Mouse (Mus musculus): ENCODE data around the gene Kpna7. TPM values are rescaled to one million over a fixed set of nuclear protein-coding genes. Genes with fewer than 3 reads are reported as not detected.

Gene Kpna7
- polyA plus RNA-seq, 1 experiment from 2014 or later, result not detected

Other genes starting within 250 kb of the Kpna7 start
- 25.4 and 28.2 TPM in 2 replicates for gene Smurf1, start 118.2 kb downstream of the Kpna7 start, polyA plus RNA-seq (2015; fragmentation: Nextera tagmentation; extraction: Ambion mirVana)
- not detected in 2 replicates for gene Gm4871, start 51.3 kb downstream of the Kpna7 start, polyA plus RNA-seq (2015; fragmentation: Nextera tagmentation; extraction: Ambion mirVana)
- gene 1700018F24Rik, start 41.0 kb downstream of the Kpna7 start, polyA plus RNA-seq (2015; fragmentation: Nextera tagmentation; extraction: Ambion mirVana), result not detected in 2 replicates
- 247 and 259 TPM in 2 replicates for gene Arpc1a, start 200 bp downstream of the Kpna7 start, polyA plus RNA-seq (2015; fragmentation: Nextera tagmentation; extraction: Ambion mirVana)
- gene Arpc1b, start 30.2 kb upstream of the Kpna7 start, polyA plus RNA-seq (2015; fragmentation: Nextera tagmentation; extraction: Ambion mirVana), result 62.2 and 63.7 TPM in 2 replicates
- gene Pdap1, start 56.2 kb upstream of the Kpna7 start, polyA plus RNA-seq (2015; fragmentation: Nextera tagmentation; extraction: Ambion mirVana), result 93.1 and 96.3 TPM in 2 replicates
- 190 and 196 TPM in 2 replicates for gene Bud31, start 56.3 kb upstream of the Kpna7 start, polyA plus RNA-seq (2015; fragmentation: Nextera tagmentation; extraction: Ambion mirVana)
- gene Ptcd1, start 83.1 kb upstream of the Kpna7 start, polyA plus RNA-seq (2015; fragmentation: Nextera tagmentation; extraction: Ambion mirVana), result 24.7 and 25.8 TPM in 2 replicates
- gene Cpsf4, start 83.2 kb upstream of the Kpna7 start, polyA plus RNA-seq (2015; fragmentation: Nextera tagmentation; extraction: Ambion mirVana), result 59.0 TPM in 2 replicates
- gene Atp5j2, start 108.0 kb upstream of the Kpna7 start, polyA plus RNA-seq (2015; fragmentation: Nextera tagmentation; extraction: Ambion mirVana), result 514 and 561 TPM in 2 replicates
- gene Zkscan14, start 117.8 kb upstream of the Kpna7 start, polyA plus RNA-seq (2015; fragmentation: Nextera tagmentation; extraction: Ambion mirVana), result 15.5 and 17.5 TPM in 2 replicates
- gene Zkscan5, start 120.5 kb upstream of the Kpna7 start, polyA plus RNA-seq (2015; fragmentation: Nextera tagmentation; extraction: Ambion mirVana), result 17.4 and 20.2 TPM in 2 replicates
- gene Zfp655, start 147.7 kb upstream of the Kpna7 start, polyA plus RNA-seq (2015; fragmentation: Nextera tagmentation; extraction: Ambion mirVana), result 39.6 and 45.9 TPM in 2 replicates
- gene Zscan25, start 196.5 kb upstream of the Kpna7 start, polyA plus RNA-seq (2015; fragmentation: Nextera tagmentation; extraction: Ambion mirVana), result 0.66 and 1.0 TPM in 2 replicates